Mouse (Mus musculus) cerebellum, adult 2 months (tissue): ENCODE measurements at regions not wholly inside any gene's neighbourhood (a gene's known extent, or its start where the extent isn't known, plus 50 kb on each side); places are given as distances from the start of the nearest gene placed in this dataset.

Experiments
- CTCF ChIP-seq: fragments of 200-500 bp; IDR thresholded peaks from 2 replicates; pipeline ENCODE4 v1.5.1; 2011; ENCODE audit warnings: low read depth, mild to moderate bottlenecking, control low read depth, low read length, moderate library complexity, borderline replicate concordance; ENCODE audit not compliant: insufficient read depth
- POLR2A ChIP-seq: fragments of 200-500 bp; IDR thresholded peaks from 2 replicates; pipeline ENCODE4 v1.6.1; 2011; ENCODE audit warnings: low read length, control low read depth, borderline replicate concordance; ENCODE audit not compliant: insufficient read depth

DNA sequence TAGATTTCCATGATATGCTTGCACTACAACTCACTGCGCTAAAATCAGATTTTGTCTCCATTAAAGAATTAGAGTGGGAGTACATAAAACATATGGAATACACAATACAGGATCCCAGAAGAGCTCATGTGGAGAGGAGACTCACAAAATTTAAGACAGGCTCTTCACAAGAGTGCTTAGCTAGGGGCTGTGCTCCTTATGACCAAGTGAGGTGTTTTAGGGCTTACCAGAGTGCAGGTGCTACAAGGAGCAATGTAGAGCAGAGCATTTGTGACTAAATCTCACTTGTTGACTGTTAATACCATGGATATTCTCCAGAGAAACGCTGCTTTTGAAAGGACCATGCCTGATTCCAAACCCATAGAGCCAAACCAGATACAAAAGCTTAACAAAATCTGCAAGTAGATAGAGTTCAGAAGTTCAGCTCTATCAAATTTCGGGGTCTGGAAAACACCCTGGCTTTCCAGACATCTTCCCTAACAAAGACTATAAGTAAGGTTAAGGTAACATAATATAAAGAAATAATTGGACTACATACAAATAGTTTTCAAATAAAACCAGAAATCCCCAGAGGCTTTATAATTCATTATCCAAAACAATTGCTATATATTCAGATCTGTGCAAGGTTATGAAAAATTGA, 721.0 kb downstream of the Diaph3 start:
- TF ChIP-seq POLR2A (no peak), CTCF (no peak)
